Mouse (Mus musculus) spleen, adult 2 months (tissue): Measurements from ENCODE around the gene Zeb2.

Experiments used
- CTCF ChIP-seq: fragments of 200-500 bp; IDR thresholded peaks from 2 replicates; pipeline ENCODE4 v1.5.1; 2011; ENCODE audit warnings: mild to moderate bottlenecking, inconsistent platforms; ENCODE audit not compliant: insufficient read depth, insufficient read length, insufficient replicate concordance; ENCODE audit errors: extremely low read depth
- POLR2A ChIP-seq: fragments of 200-500 bp; IDR thresholded peaks from 2 replicates; pipeline ENCODE4 v1.6.1; 2011; ENCODE audit warnings: low read depth, low read length, inconsistent platforms

GRCm38 (mm10) chr2:45090529-45091297, 26.5 kb downstream of the Zeb2 start:
- TF ChIP-seq POLR2A (no peak), CTCF (no peak)
